Mouse (Mus musculus): Measurements from ENCODE around the gene Snx27. TPM values are rescaled to one million over a fixed set of nuclear protein-coding genes. Genes with fewer than 3 reads are reported as not detected.

Gene Snx27
- polyA plus RNA-seq, 1 experiment = 17.4 TPM

DNA sequence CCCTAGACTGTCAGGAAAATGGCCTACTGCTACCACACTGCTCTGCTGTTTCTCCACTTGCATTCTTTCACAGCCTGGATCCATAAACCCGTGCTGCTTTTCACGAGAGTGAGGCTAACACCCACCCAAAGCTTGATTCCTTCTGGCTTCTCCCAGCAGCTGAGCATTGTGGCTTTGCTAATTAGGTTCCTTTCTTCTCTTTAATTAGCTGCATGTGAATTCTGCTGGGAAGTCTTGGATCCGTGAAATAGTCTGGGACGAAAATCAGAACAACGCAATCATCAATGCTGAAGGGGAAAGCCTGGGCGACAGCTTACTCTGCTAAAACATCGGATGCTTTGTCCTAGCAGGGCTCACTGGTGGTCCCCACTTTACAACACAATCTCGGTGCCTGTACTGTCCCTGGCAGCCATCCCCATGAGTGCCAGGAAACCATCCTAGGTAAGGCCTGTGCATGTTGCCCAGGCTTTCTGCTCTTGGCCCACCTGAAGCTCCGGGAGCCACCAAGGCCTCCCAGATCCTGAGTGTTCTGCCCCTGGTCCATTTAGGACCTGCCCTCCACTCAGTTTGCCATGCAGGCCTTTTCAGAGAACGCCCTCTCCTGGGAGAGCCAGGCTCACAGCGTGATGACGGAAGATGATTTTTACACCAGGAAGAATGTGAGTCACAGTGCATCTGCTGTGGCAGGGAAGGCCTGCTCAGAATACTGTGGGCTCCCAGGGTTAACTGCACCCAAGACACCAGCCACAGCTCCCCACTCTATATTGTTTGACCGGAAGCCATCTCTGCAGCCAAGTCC, 116.7 kb downstream of the Snx27 start:
- Histone ChIP-seq H3ac (ENCODE audit: control insufficient read depth, insufficient read length) (no peak overlapping the region), H3K27me3 (ENCODE audit: control insufficient read depth, insufficient read depth, insufficient read length) (no peaks in the 10 kb centered on the region), H3K4me3 (no peak overlapping the region), H3K79me2 (ENCODE audit: control insufficient read depth, insufficient read depth) (no peaks in the 10 kb centered on the region), H3K36me3 (ENCODE audit: control insufficient read depth, insufficient read depth) (no peaks in the 10 kb centered on the region), H3K4me2 (ENCODE audit: low read depth) (no peak overlapping the region)
- no peak for TF ChIP-seq MAX (IDR thresholded peaks at IDR 0.05; ENCODE audit: low read depth)
- TF ChIP-seq POLR2A (IDR thresholded peaks at IDR 0.05; ENCODE audit: insufficient read length, low read depth) = no peak
- TF ChIP-seq MYOG (IDR thresholded peaks at IDR 0.05; ENCODE audit: control insufficient read depth in 1 of 3, insufficient read depth in 1 of 3, insufficient read length in 2 of 3, low read depth in 2 of 3) = no peak
- no peak for TF ChIP-seq MYOD1 (IDR thresholded peaks at IDR 0.05; ENCODE audit: control insufficient read depth in 1 of 3, insufficient read length in 2 of 3, low read depth in 2 of 3)
- TF ChIP-seq POLR2AphosphoS2 (IDR thresholded peaks at IDR 0.05; ENCODE audit: insufficient read length, low read depth) = no peak
- no peak for TF ChIP-seq TCF3 (IDR thresholded peaks at IDR 0.05; ENCODE audit: insufficient read length, low read depth)
- no peak for TF ChIP-seq E2F4 (IDR thresholded peaks at IDR 0.05; ENCODE audit: insufficient read depth)
- TF ChIP-seq TCF12 (IDR thresholded peaks at IDR 0.05; ENCODE audit: insufficient read depth, poor library complexity, severe bottlenecking) = no peak

DNA sequence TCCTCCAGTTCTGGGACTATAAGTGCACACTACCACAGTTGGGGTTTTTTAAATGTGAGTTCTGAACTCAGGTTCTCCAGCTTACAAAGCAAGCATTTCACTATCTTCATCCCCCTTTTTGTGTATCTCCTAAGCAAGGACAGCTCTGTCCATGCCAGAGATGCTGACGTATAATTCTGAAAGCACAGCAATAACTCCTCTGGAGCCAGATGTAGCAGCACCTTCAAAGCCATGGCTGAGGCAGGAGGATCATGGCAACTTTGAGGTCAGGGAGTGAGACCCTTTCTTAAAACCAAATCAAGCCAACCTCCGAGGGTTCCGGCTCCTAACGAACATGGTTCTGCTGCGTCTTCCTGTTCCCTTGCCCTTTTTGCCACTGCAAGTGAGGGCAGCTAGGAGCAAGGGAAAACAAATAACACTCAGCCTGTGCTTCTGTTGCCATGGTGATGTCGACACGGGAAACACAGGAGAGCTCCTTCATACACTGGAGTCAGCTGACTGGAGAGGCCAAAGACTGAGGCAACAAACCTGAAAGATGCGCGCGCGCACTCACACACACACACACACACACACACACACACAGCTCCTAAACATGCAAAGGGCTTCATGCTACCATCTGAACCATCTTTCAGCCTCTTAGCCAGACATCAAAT, 118.5 kb downstream of the Snx27 start:
- no peak overlapping the region for H3ac ChIP-seq (ENCODE audit: control insufficient read depth, insufficient read length)

DNA sequence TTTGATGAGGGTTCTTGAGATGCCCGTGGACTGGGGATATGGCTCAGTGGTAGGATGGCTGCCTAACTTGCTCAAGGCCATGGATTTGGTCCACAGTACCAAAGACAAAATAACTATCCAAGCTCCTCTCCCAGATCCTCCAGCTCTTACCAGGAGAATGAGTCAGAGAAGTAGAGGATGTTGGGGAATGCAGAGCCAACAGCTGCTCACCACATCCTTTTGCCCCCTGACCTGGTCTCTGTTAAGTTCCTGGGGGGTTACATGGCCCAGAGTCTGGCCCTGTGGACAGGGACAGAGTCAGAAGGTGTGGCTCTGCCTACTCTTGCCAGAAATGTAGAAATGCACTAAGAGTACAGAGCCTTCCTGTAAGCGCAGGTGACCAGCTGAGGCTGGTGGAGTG, 122.7 kb downstream of the Snx27 start:
- H3ac ChIP-seq (ENCODE audit: control insufficient read depth, insufficient read length) = no peak overlapping the region
- no peaks in the 10 kb centered on the region for H3K36me3 ChIP-seq (ENCODE audit: control insufficient read depth, insufficient read depth)
- no peak overlapping the region for H3K4me3 ChIP-seq
- no peak for TF ChIP-seq POLR2AphosphoS2 (IDR thresholded peaks at IDR 0.05; ENCODE audit: insufficient read length, low read depth)
- no peak for TF ChIP-seq USF1 (IDR thresholded peaks at IDR 0.05; ENCODE audit: low read depth)
- no peak for TF ChIP-seq TCF3 (IDR thresholded peaks at IDR 0.05; ENCODE audit: insufficient read length, low read depth)
- TF ChIP-seq REST (IDR thresholded peaks at IDR 0.05; ENCODE audit: insufficient read depth, insufficient read length) = no peak
- no peak for TF ChIP-seq TCF12 (IDR thresholded peaks at IDR 0.05; ENCODE audit: insufficient read depth, poor library complexity, severe bottlenecking)
- TF ChIP-seq MYOD1 (IDR thresholded peaks at IDR 0.05; ENCODE audit: control insufficient read depth in 1 of 3, insufficient read length in 2 of 3, low read depth in 2 of 3) = peak in 2 of 3 experiments; percentile 65 to 66
- TF ChIP-seq MYOG (IDR thresholded peaks at IDR 0.05; ENCODE audit: control insufficient read depth in 1 of 3, insufficient read depth in 1 of 3, insufficient read length in 2 of 3, low read depth in 2 of 3) = peak in 1 of 3 experiments; percentile 3
- no peak for TF ChIP-seq SRF (IDR thresholded peaks at IDR 0.05; ENCODE audit: control insufficient read depth, insufficient read length, low read depth)
- TF ChIP-seq CEBPB (IDR thresholded peaks at IDR 0.05; ENCODE audit: insufficient read depth, poor library complexity, severe bottlenecking) = no peak
- no peak for TF ChIP-seq E2F4 (IDR thresholded peaks at IDR 0.05; ENCODE audit: insufficient read depth)
- no peak for TF ChIP-seq POLR2A (IDR thresholded peaks at IDR 0.05; ENCODE audit: insufficient read length, low read depth)
- no peaks in the 10 kb centered on the region for H3K27me3 ChIP-seq (ENCODE audit: control insufficient read depth, insufficient read depth, insufficient read length)
- H3K79me2 ChIP-seq (ENCODE audit: control insufficient read depth, insufficient read depth) = no peaks in the 10 kb centered on the region
- H3K4me2 ChIP-seq (ENCODE audit: low read depth) = no peak overlapping the region

More for the DNA sequence above, 118.5 kb downstream of the Snx27 start:
- no peak overlapping the region for H3K4me3 ChIP-seq
- no peak overlapping the region for H3K4me2 ChIP-seq (ENCODE audit: low read depth)
- H3K36me3 ChIP-seq (ENCODE audit: control insufficient read depth, insufficient read depth) = no peaks in the 10 kb centered on the region
- TF ChIP-seq POLR2AphosphoS2 (IDR thresholded peaks at IDR 0.05; ENCODE audit: insufficient read length, low read depth) (no peak), E2F4 (IDR thresholded peaks at IDR 0.05; ENCODE audit: insufficient read depth) (no peak), CEBPB (IDR thresholded peaks at IDR 0.05; ENCODE audit: insufficient read depth, poor library complexity, severe bottlenecking) (no peak), TCF3 (IDR thresholded peaks at IDR 0.05; ENCODE audit: insufficient read length, low read depth) (no peak), USF1 (IDR thresholded peaks at IDR 0.05; ENCODE audit: low read depth) (no peak), MAX (IDR thresholded peaks at IDR 0.05; ENCODE audit: low read depth) (no peak), POLR2A (IDR thresholded peaks at IDR 0.05; ENCODE audit: insufficient read length, low read depth) (no peak), MYOD1 (IDR thresholded peaks at IDR 0.05; ENCODE audit: control insufficient read depth in 1 of 3, insufficient read length in 2 of 3, low read depth in 2 of 3) (no peak), MYOG (IDR thresholded peaks at IDR 0.05; ENCODE audit: control insufficient read depth in 1 of 3, insufficient read depth in 1 of 3, insufficient read length in 2 of 3, low read depth in 2 of 3) (no peak), REST (IDR thresholded peaks at IDR 0.05; ENCODE audit: insufficient read depth, insufficient read length) (no peak), TCF12 (IDR thresholded peaks at IDR 0.05; ENCODE audit: insufficient read depth, poor library complexity, severe bottlenecking) (no peak), SRF (IDR thresholded peaks at IDR 0.05; ENCODE audit: control insufficient read depth, insufficient read length, low read depth) (no peak)
- no peaks in the 10 kb centered on the region for H3K79me2 ChIP-seq (ENCODE audit: control insufficient read depth, insufficient read depth)
- no peaks in the 10 kb centered on the region for H3K27me3 ChIP-seq (ENCODE audit: control insufficient read depth, insufficient read depth, insufficient read length)

DNA sequence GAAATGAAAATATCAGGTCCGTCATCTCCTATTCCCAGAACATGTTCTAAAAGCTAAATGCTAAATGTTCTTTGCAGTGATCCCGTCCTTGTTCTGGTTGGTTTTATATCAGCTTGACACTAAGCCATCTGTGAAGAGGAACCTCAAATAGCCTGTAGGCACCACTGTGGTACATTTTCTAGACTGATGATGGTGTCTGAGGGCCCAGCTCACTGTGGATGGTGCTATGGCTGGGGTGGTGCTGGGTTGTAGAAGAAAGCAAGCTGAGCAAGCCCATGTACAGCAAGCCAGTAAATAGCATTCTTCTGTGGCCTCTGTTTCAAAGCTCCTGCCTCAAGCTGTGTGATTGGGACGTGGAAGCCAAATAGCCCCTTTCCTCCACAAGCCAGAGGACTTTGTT, 125.5 kb downstream of the Snx27 start:
- H3K4me3 ChIP-seq = no peak overlapping the region
- H3ac ChIP-seq (ENCODE audit: control insufficient read depth, insufficient read length) = no peak overlapping the region
- peak overlapping the region; percentile 57 for H3K4me2 ChIP-seq (ENCODE audit: low read depth)

More for the DNA sequence above, 125.5 kb downstream of the Snx27 start:
- H3K27me3 ChIP-seq (ENCODE audit: control insufficient read depth, insufficient read depth, insufficient read length) = no peaks in the 10 kb centered on the region
- H3K36me3 ChIP-seq (ENCODE audit: control insufficient read depth, insufficient read depth) = no peaks in the 10 kb centered on the region
- TF ChIP-seq REST (IDR thresholded peaks at IDR 0.05; ENCODE audit: insufficient read depth, insufficient read length) = no peak
- TF ChIP-seq MYOD1 (IDR thresholded peaks at IDR 0.05; ENCODE audit: control insufficient read depth in 1 of 3, insufficient read length in 2 of 3, low read depth in 2 of 3) = no peak
- TF ChIP-seq CEBPB (IDR thresholded peaks at IDR 0.05; ENCODE audit: insufficient read depth, poor library complexity, severe bottlenecking) = no peak
- no peak for TF ChIP-seq TCF3 (IDR thresholded peaks at IDR 0.05; ENCODE audit: insufficient read length, low read depth)
- TF ChIP-seq USF1 (IDR thresholded peaks at IDR 0.05; ENCODE audit: low read depth) = no peak
- no peaks in the 10 kb centered on the region for H3K79me2 ChIP-seq (ENCODE audit: control insufficient read depth, insufficient read depth)
